Mouse (Mus musculus) embryonic facial prominence, embryonic 14.5 days (tissue): ENCODE measurements around the gene Rbm8a. TPM values are rescaled to one million over a fixed set of nuclear protein-coding genes. Genes with fewer than 3 reads are reported as not detected.

Source experiments
- ATAC-seq: fragments of 200-750 bp; cut with Nextera tagmentation; 2 replicates; pipeline ENCODE4 v1.8.0; 2017; ENCODE audit warnings: low read depth, moderate number of reproducible peaks, moderate TSS enrichment
- DNase-seq: peaks from one replicate; pipeline ENCODE4 v3.0.0-alpha.2; 2015; ENCODE audit warnings: low spot score
- H3K27ac ChIP-seq: fragments of 300-500 bp; sonication (generic); replicated peaks from 2 replicates; pipeline ENCODE4 v1.5.1; 2014; ENCODE audit warnings: low read depth, mild to moderate bottlenecking, low read length, moderate library complexity
- H3K27me3 ChIP-seq: fragments of 300-500 bp; sonication (generic); replicated peaks from 2 replicates; pipeline ENCODE4 v1.6.1; 2014; ENCODE audit warnings: low read length; ENCODE audit not compliant: control insufficient read depth, insufficient read depth
- H3K36me3 ChIP-seq: fragments of 300-500 bp; sonication (generic); 2 replicates; pipeline ENCODE4 v1.6.1; 2014; ENCODE audit warnings: low read length, mixed read lengths; ENCODE audit not compliant: control insufficient read depth, insufficient read depth
- H3K4me1 ChIP-seq: fragments of 300-500 bp; sonication (generic); 2 replicates; pipeline ENCODE4 v1.6.1; 2014; ENCODE audit warnings: antibody characterized with exemption, low read length; ENCODE audit not compliant: control insufficient read depth, insufficient read depth
- H3K4me2 ChIP-seq: fragments of 300-500 bp; sonication (generic); 2 replicates; pipeline ENCODE4 v1.6.1; 2014; ENCODE audit warnings: low read depth, mild to moderate bottlenecking, low read length, moderate library complexity, mixed read lengths
- H3K4me3 ChIP-seq: fragments of 300-500 bp; sonication (generic); 2 replicates; pipeline ENCODE4 v1.5.1; 2014; ENCODE audit warnings: low read depth, mild to moderate bottlenecking, low read length
- H3K9ac ChIP-seq: fragments of 300-500 bp; sonication (generic); 2 replicates; pipeline ENCODE4 v1.6.1; 2014; ENCODE audit warnings: low read depth, mild to moderate bottlenecking, low read length, moderate library complexity, mixed read lengths
- H3K9me3 ChIP-seq: fragments of 300-500 bp; sonication (generic); 2 replicates; pipeline ENCODE4 v1.6.1; 2016; ENCODE audit warnings: low read length; ENCODE audit not compliant: control insufficient read depth
- WGBS: fragments of 180-500 bp; shearing (Covaris S2); extraction: QIAGEN DNeasy Blood & Tissue Kit; methylation state at CpG from one replicate; pipeline ENCODE4 v1.1.7; 2014; 5-methylcytosine and 5-hydroxymethylcytosine counted together
- polyA plus RNA-seq: library from polyadenylated mRNA; unstranded; fragments of >200 nt; fragmentation: Nextera tagmentation; extraction: Ambion mirVana; gene quantifications from 2 replicates; pipeline ENCODE4 v1.2.1, GENCODE M21; 2014

Rbm8a gene
- polyA plus RNA-seq, 1 experiment from 2014 or later = 122 TPM

GRCm38 (mm10) chr3:96669727-96670468 lies 40.2 kb downstream of the Rbm8a start, which contains the start of gene Ankrd35:
Ankrd35 (plus strand) TSS chr3:96670131.
- ATAC-seq (peak; percentile 98), DNase-seq (peak; percentile 95)
- Histone ChIP-seq H3K9me3 (no peaks in the 10 kb centered on the region), H3K27me3 (no peaks in the 10 kb centered on the region), H3K4me2 (peak within 1 kb of the TSS; percentile 62), H3K36me3 (no peaks in the 10 kb centered on the region), H3K4me3 (peak within 1 kb of the TSS; percentile 40), H3K27ac (no peak within 1 kb of the TSS), H3K4me1 (peaks cover 9% of the 10 kb centered on the region), H3K9ac (peak within 1 kb of the TSS; percentile 37; the same call in 1 of the 2 replicates)
- WGBS = 6% methylated on average over 29 of the region's 35 CpGs

DNA sequence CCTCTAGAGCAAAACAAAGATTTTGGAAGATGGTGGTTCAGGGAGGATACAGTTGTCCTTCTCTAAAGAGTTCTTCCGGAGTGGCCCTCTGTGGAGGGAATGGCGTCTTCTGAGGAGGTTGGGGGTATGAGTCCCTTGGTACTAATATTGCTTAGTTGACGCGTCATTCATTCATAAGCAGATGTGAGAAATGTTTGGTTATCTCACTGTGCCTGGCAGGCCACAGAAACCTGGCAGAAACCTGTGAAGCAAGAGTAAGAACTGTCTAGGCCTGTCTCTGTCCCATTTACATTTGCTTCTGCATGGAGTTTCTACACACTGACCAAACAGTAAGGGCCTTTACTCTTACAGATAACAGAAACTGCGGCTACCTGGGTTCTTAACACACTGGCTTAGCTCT lies 41.8 kb downstream of the Rbm8a start:
- H3K36me3 ChIP-seq = no peaks in the 10 kb centered on the region
- peaks cover 9% of the 10 kb centered on the region for H3K4me1 ChIP-seq
- no peak overlapping the region for H3K27ac ChIP-seq
- WGBS = 95% methylated on average over 5 of the region's 5 CpGs
- H3K27me3 ChIP-seq = no peaks in the 10 kb centered on the region
- H3K9ac ChIP-seq = no peak overlapping the region
- no peaks in the 10 kb centered on the region for H3K9me3 ChIP-seq
- H3K4me2 ChIP-seq = no peak overlapping the region
- ATAC-seq (no peak), DNase-seq (no peak)
- H3K4me3 ChIP-seq = no peak overlapping the region

DNA sequence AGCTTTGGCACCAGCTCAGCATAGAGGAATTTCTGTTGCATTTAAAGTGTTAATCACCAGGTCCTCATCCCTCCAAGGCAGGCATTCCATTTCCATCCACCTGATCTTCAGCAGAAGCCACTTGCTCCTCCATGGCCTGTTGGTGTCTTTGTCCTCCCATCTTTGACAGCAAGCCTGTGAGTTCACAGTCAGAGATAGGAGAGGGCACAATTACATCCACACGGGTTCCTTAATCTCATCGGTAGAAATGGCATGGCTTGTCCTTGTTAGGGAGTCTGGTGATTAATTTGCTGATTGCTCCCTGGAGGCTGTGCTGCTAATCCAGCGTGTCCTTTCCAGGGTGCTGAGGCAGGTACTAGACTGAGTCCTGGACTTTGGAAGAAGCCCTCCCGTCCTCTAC lies 43.8 kb downstream of the Rbm8a start:
- H3K9ac ChIP-seq = no peak overlapping the region
- no peaks in the 10 kb centered on the region for H3K27me3 ChIP-seq
- whole genome bisulfite sequencing = 57% methylated on average over 4 of the region's 4 CpGs
- DNase-seq = no peak
- H3K27ac ChIP-seq = no peak overlapping the region
- H3K9me3 ChIP-seq = no peaks in the 10 kb centered on the region
- peaks cover 9% of the 10 kb centered on the region for H3K4me1 ChIP-seq
- H3K4me3 ChIP-seq = no peak overlapping the region
- no peaks in the 10 kb centered on the region for H3K36me3 ChIP-seq
- no peak overlapping the region for H3K4me2 ChIP-seq
- ATAC-seq = no peak

DNA sequence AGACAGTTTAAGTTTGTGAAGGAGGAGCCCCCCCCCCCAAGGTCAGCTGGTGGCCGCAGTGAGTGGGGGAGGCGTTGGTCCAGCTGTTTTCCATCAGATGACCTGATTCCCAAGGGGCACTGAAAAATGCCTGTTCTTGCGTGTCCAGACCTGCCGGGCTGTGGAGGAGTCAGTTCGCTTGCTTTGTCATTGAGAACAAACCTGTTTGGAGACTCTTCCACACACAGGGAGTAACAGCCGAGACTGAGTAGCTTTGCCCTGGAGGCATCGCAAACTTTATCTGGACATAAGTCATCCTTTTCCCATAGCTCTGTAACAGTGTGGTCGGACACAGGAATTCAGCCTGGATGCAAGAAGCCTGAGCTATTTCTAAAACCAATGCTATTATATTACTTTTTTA lies 44.7 kb downstream of the Rbm8a start:
- Histone ChIP-seq H3K4me3 (no peak overlapping the region), H3K9me3 (no peaks in the 10 kb centered on the region), H3K27me3 (no peaks in the 10 kb centered on the region), H3K9ac (no peak overlapping the region), H3K36me3 (no peaks in the 10 kb centered on the region), H3K27ac (peak overlapping the region; percentile 50), H3K4me2 (peak overlapping the region; percentile 25; the same call in 1 of the 2 replicates), H3K4me1 (peaks cover 9% of the 10 kb centered on the region)
- WGBS = 10% methylated on average over 8 of the region's 8 CpGs
- DNase-seq (peak; percentile 67), ATAC-seq (no peak)

- no peaks in the 10 kb centered on the region for H3K36me3 ChIP-seq
- 88% methylated on average over 3 of the region's 3 CpGs for WGBS
- H3K27ac ChIP-seq = no peak overlapping the region
- H3K4me1 ChIP-seq = peaks cover 9% of the 10 kb centered on the region
- no peaks in the 10 kb centered on the region for H3K27me3 ChIP-seq
- no peak for DNase-seq
- H3K9me3 ChIP-seq = no peaks in the 10 kb centered on the region
- H3K4me3 ChIP-seq = no peak overlapping the region
- no peak overlapping the region for H3K4me2 ChIP-seq
- H3K9ac ChIP-seq = no peak overlapping the region
- ATAC-seq = no peak
Observed at GRCm38 (mm10) chr3:96675171-96675570, 45.4 kb downstream of the Rbm8a start.

- no peak overlapping the region for H3K4me3 ChIP-seq
- no peaks in the 10 kb centered on the region for H3K27me3 ChIP-seq
- H3K9me3 ChIP-seq = no peaks in the 10 kb centered on the region
- 47% methylated on average over 3 of the region's 3 CpGs for WGBS
- no peak overlapping the region for H3K9ac ChIP-seq
- no peaks in the 10 kb centered on the region for H3K36me3 ChIP-seq
- DNase-seq (peak; percentile 36), ATAC-seq (peak; percentile 39; the same call in 1 of the 2 replicates)
- no peak overlapping the region for H3K27ac ChIP-seq
- H3K4me1 ChIP-seq = peaks cover 9% of the 10 kb centered on the region
- no peak overlapping the region for H3K4me2 ChIP-seq
Observed at GRCm38 (mm10) chr3:96675690-96676089, 46.0 kb downstream of the Rbm8a start.

- Histone ChIP-seq H3K36me3 (no peaks in the 10 kb centered on the region), H3K27me3 (no peaks in the 10 kb centered on the region), H3K4me1 (peaks cover 9% of the 10 kb centered on the region), H3K4me3 (no peak overlapping the region), H3K9me3 (no peaks in the 10 kb centered on the region), H3K9ac (no peak overlapping the region), H3K4me2 (no peak overlapping the region), H3K27ac (no peak overlapping the region)
- WGBS = 64% methylated on average over 7 of the region's 7 CpGs
- DNase-seq = no peak
- no peak for ATAC-seq
Observed at GRCm38 (mm10) chr3:96678456-96678855, 48.7 kb downstream of the Rbm8a start.

GRCm38 (mm10) chr3:96679159-96679674 lies 49.5 kb downstream of the Rbm8a start:
- Histone ChIP-seq H3K9me3 (no peaks in the 10 kb centered on the region), H3K9ac (no peak overlapping the region), H3K4me3 (no peak overlapping the region), H3K4me2 (no peak overlapping the region), H3K27ac (no peak overlapping the region), H3K27me3 (no peaks in the 10 kb centered on the region; the same call in 1 of the 2 replicates), H3K36me3 (no peaks in the 10 kb centered on the region), H3K4me1 (peaks cover 5% of the 10 kb centered on the region)
- ATAC-seq (no peak), DNase-seq (peak; percentile 45)
- WGBS = 35% methylated on average over 5 of the region's 5 CpGs
